In the genomic region with DNA sequence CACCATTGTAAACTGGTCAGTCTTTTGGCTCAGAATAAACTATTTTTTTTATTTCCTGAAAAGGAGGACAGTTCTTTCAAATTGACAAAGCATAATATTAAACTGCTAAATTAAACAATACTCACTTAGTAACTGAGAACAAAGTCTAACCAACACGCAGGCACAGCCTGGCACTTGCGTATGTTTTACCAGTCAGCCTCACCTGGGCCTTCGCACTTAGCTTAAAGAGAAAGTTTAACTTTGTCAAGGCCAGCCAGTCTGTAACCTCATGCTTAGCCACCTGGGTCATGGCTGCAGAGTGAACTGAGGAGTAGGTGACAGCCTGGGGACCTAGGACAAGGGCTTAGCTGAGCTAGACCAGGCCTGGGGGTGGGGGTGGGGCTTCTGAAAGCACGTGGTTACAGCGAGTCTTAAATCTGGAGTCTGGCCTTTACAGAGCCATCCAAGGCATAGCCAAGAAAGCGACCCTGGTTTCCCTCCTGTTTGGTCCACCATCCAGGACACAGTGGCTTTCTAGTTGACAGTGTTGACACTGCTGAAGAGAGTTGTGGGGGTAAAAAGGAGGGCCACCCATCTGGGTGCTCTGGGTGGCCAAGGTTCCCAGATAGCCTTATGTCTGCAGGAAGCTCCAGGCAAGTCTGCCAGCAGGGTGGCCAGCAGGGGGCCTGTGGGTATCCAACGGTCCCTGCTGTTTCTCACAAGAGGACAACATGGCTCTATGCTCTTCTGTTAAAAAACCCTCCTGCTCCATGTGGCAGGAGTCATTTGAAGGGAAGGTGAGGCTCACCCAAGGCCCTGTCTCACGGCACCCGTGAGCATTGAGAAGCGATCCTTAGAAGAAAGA, we compare ENCODE assay signal across 9 mouse cellular contexts. TPM values are rescaled to one million over a fixed set of nuclear protein-coding genes. Genes with fewer than 3 reads are reported as not detected.
DNase-seq lines count a peak whose midpoint lies in the region; ATAC-seq and TF ChIP-seq lines count a peak whose summit lies in the region.
"Had no signal": no experiment of that assay in that cellular context is flagged by ENCODE, and none has a peak within 500 bp of the region (broad histone marks: within the 10 kb centered on the region; RNA-seq: fewer than 3 reads in every experiment).

No protein-coding gene starts in this region.

- no peaks in the 10 kb centered on the region for H3K79me2 ChIP-seq in myocyte (ENCODE audit: control insufficient read depth, insufficient read depth)

- no peak overlapping the region for H3K4me2 ChIP-seq in heart, embryonic 11.5 days
- no peak overlapping the region for H3K4me2 ChIP-seq in kidney, embryonic 14.5 days (replicated peaks; ENCODE audit: low read depth, low read length)
- peak overlapping the region; percentile 49 for H3K4me2 ChIP-seq in myocyte (ENCODE audit: low read depth)
- H3K4me2 ChIP-seq: heart, embryonic 13.5 days had no signal

- no peak for ATAC-seq in heart, embryonic 11.5 days (replicated peaks; ENCODE audit: insufficient number of reproducible peaks, low FRiP score, low TSS enrichment)
- peak; percentile 42; the same call in 1 of the 2 replicates for ATAC-seq in kidney, embryonic 14.5 days (ENCODE audit: low FRiP score, low TSS enrichment)

- H3ac ChIP-seq in myocyte (ENCODE audit: control insufficient read depth, insufficient read length), result no peak overlapping the region

- no peaks in the 10 kb centered on the region for H3K9me3 ChIP-seq in heart, embryonic 10.5 days
- no peaks in the 10 kb centered on the region for H3K9me3 ChIP-seq in heart, embryonic 11.5 days (replicated peaks; ENCODE audit: control insufficient read depth, low read length)
- H3K9me3 ChIP-seq in kidney, embryonic 14.5 days (ENCODE audit: control insufficient read depth, low read length), result no peaks in the 10 kb centered on the region

- TF ChIP-seq CTCF in bone marrow macrophage, adult 2 months (IDR thresholded peaks at IDR 0.05; ENCODE audit: low read depth, low read length), result peak; percentile 25; the same call in 1 of the 2 replicates

- peaks cover 18% of the 10 kb centered on the region for H3K4me1 ChIP-seq in heart, embryonic 10.5 days
- H3K4me1 ChIP-seq in heart, embryonic 11.5 days (ENCODE audit: control insufficient read depth, insufficient read depth, low read length), result no peaks in the 10 kb centered on the region; the same call in none of the 2 replicates
- H3K4me1 ChIP-seq in bone marrow macrophage, adult 2 months (ENCODE audit: control insufficient read depth, insufficient read depth, low read length), result no peaks in the 10 kb centered on the region
- no peaks in the 10 kb centered on the region for H3K4me1 ChIP-seq in kidney, embryonic 14.5 days (ENCODE audit: control insufficient read depth, insufficient read depth, low read length)

- no peaks in the 10 kb centered on the region for H3K36me3 ChIP-seq in heart, embryonic 10.5 days
- no peaks in the 10 kb centered on the region for H3K36me3 ChIP-seq in heart, embryonic 11.5 days (ENCODE audit: control insufficient read depth, insufficient read depth, low read length)
- H3K36me3 ChIP-seq in kidney, embryonic 14.5 days (ENCODE audit: control insufficient read depth, insufficient read depth, low read length), result no peaks in the 10 kb centered on the region
- no peaks in the 10 kb centered on the region for H3K36me3 ChIP-seq in myocyte (ENCODE audit: control insufficient read depth, insufficient read depth)
- H3K36me3 ChIP-seq: heart, embryonic 13.5 days had no signal

- no peak overlapping the region for H3K9ac ChIP-seq in heart, embryonic 11.5 days (ENCODE audit: low read depth, low read length)
- no peak overlapping the region for H3K9ac ChIP-seq in kidney, embryonic 14.5 days (ENCODE audit: low read depth, low read length)
- H3K9ac ChIP-seq: heart, embryonic 13.5 days had no signal

- no peak overlapping the region for H3K4me3 ChIP-seq in heart, embryonic 10.5 days
- H3K4me3 ChIP-seq in heart, embryonic 11.5 days (ENCODE audit: low read depth, low read length), result no peak overlapping the region
- H3K4me3 ChIP-seq in bone marrow macrophage, adult 2 months (ENCODE audit: insufficient read depth, low read length), result no peak overlapping the region
- no peak overlapping the region for H3K4me3 ChIP-seq in kidney, embryonic 14.5 days (ENCODE audit: low read length)
- no peak overlapping the region for H3K4me3 ChIP-seq in myocyte
- H3K4me3 ChIP-seq: heart, embryonic 13.5 days had no signal

- TF ChIP-seq POLR2A in bone marrow macrophage, adult 2 months (IDR thresholded peaks at IDR 0.05; ENCODE audit: borderline replicate concordance, low read depth, low read length), result no peak
- no peak for TF ChIP-seq POLR2A in myocyte (IDR thresholded peaks at IDR 0.05; ENCODE audit: insufficient read length, low read depth)

- H3K27me3 ChIP-seq in heart, embryonic 10.5 days (ENCODE audit: insufficient read depth, poor library complexity, severe bottlenecking), result no peaks in the 10 kb centered on the region
- H3K27me3 ChIP-seq in heart, embryonic 11.5 days (ENCODE audit: control insufficient read depth, insufficient read depth, low read length), result no peaks in the 10 kb centered on the region
- no peaks in the 10 kb centered on the region for H3K27me3 ChIP-seq in kidney, embryonic 14.5 days (ENCODE audit: control insufficient read depth, insufficient read depth, low read length)
- H3K27me3 ChIP-seq in myocyte (ENCODE audit: control insufficient read depth, insufficient read depth, insufficient read length), result no peaks in the 10 kb centered on the region
- H3K27me3 ChIP-seq: heart, embryonic 13.5 days had no signal

- 0 out of 2 replicates have a peak overlapping the region, but pooled peaks have one; percentile 37 for H3K27ac ChIP-seq in heart, embryonic 10.5 days
- no peak overlapping the region for H3K27ac ChIP-seq in heart, embryonic 11.5 days (ENCODE audit: low read depth, low read length)
- no peak overlapping the region for H3K27ac ChIP-seq in bone marrow macrophage, adult 2 months (ENCODE audit: insufficient read depth, low read depth, low read length)
- no peak overlapping the region for H3K27ac ChIP-seq in kidney, embryonic 14.5 days (ENCODE audit: low read depth, low read length)
- H3K27ac ChIP-seq: heart, embryonic 13.5 days had no signal

- WGBS in heart, embryonic 10.5 days, result 65% methylated on average over 10 of the region's 10 CpGs
- WGBS in heart, embryonic 11.5 days (ENCODE audit: insufficient replicate concordance), result 63% methylated on average over 10 of the region's 10 CpGs
- 64% methylated on average over 10 of the region's 10 CpGs for WGBS in kidney, embryonic 14.5 days

- DNase-seq in heart, embryonic 10.5 days (ENCODE audit: low spot score), result no peak
- peak; percentile 53 for DNase-seq in 3134 (ENCODE audit: extremely low read depth, insufficient read length, low spot score)
- no peak for DNase-seq in frontal cortex, postnatal 36 days (ENCODE audit: low spot score in 2 of 2)
- no peak for DNase-seq in frontal cortex, postnatal 25 days (ENCODE audit: low spot score in 2 of 2)

TF ChIP-seq in myocyte, 11 proteins besides CTCF, POLR2A, EP300 and RAD21:
- TF ChIP-seq CEBPB (IDR thresholded peaks at IDR 0.05; ENCODE audit: insufficient read depth, poor library complexity, severe bottlenecking), result no peak

RNA-seq across cellular contexts. Expression of gene Spdye4c, which starts 24.5 kb away (rescaled TPM):
- not detected in 2 replicates for polyA plus RNA-seq in heart, embryonic 10.5 days (2016; fragmentation: Nextera tagmentation; extraction: Ambion mirVana)
- polyA plus RNA-seq in heart, embryonic 11.5 days (2014; fragmentation: Nextera tagmentation; extraction: Ambion mirVana), result not detected in 2 replicates
- polyA plus RNA-seq in bone marrow macrophage, adult 2 months (2012; ENCODE audit: insufficient read depth, insufficient read length, missing spikeins), result not detected in 2 replicates
- not detected in 2 replicates for polyA plus RNA-seq in kidney, embryonic 14.5 days (2014; fragmentation: Nextera tagmentation; extraction: Ambion mirVana)
- not detected for polyA plus RNA-seq in myocyte (2012; fragmentation: generic; extraction: Trizol)
- polyA plus RNA-seq: heart, embryonic 13.5 days had no signal
